Mouse (Mus musculus) layer of hippocampus, postnatal 14 days (tissue): ENCODE results near the gene Slc30a5. TPM values are rescaled to one million over a fixed set of nuclear protein-coding genes. Genes with fewer than 3 reads are reported as not detected.
A peak's percentile ranks its signal among the peaks of the same experiment; 100 is the strongest.
"Not testable (repeated sequence)": the region's sequence is repeated elsewhere in the genome, so short reads cannot be mapped to it uniquely, and the experiment has no call there.

Source experiments
- DNase-seq, 2 experiments: peaks; one replicate each; pipeline ENCODE4 v3.0.0; 2021 to 2022; ENCODE audit warnings: low spot score in 2 of 2, mixed read lengths in 1 of 2
- long read RNA-seq, 2 experiments: library from polyadenylated mRNA; stranded (forward); transcript quantifications; one replicate each; pipeline ENCODE4 v2.0.0; 2021
- total RNA-seq, 2 experiments: library from RNA; stranded (reverse); gene quantifications; 2 replicates each; pipeline ENCODE4 v1.2.3; 2021

Slc30a5 gene
- total RNA-seq, result 10 to 100 TPM; 35.3 to 37.4 TPM
- long read RNA-seq, experiment 1, transcript Slc30a5-201 (16 exons, 3,179 nt), result major isoform, 20 of 30 reads
- long read RNA-seq, experiment 1, partial matches to known transcripts, result 1 of 30 reads
- long read RNA-seq, experiment 1, other reads (novel, unspliced or antisense), result 8 of 30 reads
- long read RNA-seq, experiment 2, transcript Slc30a5-201 (16 exons, 3,179 nt), result major isoform, 35 of 50 reads
- long read RNA-seq, experiment 2, partial matches to known transcripts, result 2 of 50 reads
- long read RNA-seq, experiment 2, other reads (novel, unspliced or antisense), result 11 of 50 reads

DNA sequence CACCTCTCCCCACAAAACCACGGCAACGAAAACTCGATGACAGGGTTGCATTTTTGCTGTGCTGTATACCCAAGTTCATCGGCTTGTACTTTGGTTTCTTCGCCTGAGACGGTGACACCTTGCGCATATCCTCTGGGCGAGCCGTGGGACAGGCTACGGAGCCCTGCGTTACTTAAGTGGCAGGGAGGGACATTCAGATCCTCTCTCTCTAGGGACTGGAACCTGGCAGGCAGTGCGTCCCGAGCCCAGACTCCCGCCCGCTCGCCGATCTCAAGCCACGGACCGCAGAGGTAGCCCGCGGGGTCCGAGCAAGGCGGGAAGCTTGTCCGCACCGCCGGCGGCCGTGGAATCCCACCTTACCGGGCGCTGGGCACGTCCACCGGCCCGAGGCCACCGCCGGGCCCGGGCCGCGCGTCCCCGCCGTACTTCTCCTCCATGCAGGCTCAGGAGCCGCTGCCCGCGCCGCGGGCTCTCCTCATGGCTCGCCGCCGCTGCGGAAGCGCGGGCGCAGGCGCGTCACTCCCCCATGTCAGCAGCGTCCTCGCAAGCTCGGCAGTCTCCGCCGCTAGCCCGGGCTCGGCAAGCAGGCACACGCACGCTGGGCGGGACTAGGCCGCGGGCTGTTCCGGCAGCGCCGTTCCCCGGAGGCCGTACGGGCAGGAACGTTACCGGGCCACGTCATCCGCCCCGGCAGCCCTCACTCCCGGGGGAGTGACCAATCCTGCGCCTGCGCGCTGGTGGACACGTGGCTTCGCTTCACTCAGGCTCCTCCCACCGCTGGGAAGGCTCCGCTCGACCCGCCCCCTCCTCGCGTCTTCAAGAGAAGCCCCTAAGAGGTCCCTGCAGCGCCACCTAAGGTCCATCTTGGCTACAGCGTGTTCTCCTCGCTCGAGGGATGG, at the start of gene Slc30a5:
Gene Slc30a5 (minus strand): TSS at position 687 of the 899 bp plus-strand sequence.
- peak; percentile 98 to 99 for DNase-seq

DNA sequence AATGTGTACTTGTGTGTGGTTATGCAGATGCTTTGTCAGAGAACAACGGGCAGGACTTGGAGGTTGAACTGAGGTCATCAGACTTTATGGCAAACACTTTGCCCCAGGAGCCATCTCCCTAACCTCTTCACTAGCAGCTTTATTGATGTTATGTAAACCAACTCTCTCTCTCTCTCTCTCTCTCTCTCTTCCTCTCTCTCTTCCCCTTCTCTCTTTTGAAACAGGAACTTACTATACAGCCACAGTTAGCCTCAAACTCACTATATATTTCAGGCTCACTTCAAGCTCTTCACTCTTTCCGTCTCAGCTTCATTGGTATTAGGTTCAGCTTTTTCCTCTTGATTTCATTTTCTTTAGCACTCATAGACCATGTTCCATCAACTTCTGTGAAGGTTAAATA, 48.7 kb upstream of the Slc30a5 start:
- no peak for DNase-seq

DNA sequence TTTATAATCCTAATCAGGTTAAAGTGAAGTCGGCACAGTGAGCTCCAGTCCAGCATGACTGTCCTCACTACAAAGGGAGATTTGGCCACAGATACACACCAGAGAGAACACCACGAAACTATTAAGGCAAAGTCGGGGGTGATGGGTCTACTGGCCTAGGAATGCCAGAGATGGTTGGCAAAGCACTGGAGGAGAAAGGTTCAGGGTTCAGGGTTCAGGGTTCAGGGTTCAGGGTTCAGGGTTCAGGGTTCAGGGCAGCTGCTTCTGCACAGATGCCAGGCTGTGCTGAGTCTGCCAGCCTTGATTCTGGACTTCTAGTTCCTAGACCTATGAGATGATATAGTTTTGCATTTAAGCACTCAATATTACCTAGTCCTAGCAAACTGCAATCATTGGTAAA, 46.6 kb upstream of the Slc30a5 start:
- no peak for DNase-seq

DNA sequence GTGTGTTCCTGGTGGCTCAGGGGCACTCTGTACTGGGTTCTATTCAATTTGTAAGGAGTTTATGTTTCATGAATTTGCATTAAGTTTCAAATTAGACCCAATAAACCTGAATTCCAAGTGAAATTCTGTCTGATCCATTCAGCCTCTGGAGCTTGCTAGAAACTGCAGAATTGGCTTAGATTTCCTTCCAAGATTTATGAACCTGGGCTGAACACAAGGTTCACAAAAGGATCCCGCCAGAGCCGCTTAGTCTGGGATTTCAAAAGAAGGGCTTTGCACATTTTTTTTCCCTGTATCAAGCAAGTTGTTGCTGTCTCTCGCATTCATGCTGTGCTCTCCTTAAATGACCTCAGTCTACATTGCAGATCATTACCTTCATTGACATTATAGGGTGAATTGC, 46.1 kb upstream of the Slc30a5 start:
- no peak for DNase-seq

DNA sequence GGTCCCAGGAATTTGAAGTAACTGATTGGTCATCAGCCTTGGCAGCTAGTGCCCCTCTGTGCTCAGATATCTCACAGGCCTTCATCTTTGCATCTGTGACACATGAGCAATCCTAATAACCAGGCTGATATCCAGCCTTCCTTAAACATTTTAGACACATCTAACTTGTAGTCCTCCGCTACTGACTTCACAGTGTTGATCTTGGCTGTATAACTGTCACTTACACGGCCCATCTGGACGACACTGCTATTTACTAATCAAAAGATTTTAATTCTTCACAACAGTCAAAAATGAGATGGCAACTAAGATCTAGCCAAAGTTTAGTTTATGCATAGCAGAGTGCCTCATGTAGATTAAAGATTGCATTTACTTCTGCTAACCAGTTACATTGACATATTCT, 45.0 kb upstream of the Slc30a5 start:
- DNase-seq, result no peak

DNA sequence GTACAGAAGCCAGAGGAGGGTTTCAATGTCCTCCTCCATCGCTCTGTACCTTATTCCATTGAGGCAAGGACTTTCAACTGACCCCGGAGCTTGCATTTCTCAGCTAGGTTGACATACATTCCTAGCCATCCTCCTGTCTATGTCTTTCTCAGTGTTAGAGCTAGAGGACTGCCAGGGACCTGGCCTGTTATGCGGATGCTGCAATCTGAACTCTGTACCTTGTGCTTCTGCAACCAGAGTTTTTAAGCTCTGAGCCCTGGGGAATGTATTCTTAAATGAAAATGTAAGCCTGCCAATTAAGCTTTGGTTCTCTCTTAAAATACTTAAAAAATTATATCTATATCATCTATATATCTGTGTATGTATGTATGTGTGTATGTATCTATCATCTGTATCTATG, 44.5 kb upstream of the Slc30a5 start:
- DNase-seq, result no peak

DNA sequence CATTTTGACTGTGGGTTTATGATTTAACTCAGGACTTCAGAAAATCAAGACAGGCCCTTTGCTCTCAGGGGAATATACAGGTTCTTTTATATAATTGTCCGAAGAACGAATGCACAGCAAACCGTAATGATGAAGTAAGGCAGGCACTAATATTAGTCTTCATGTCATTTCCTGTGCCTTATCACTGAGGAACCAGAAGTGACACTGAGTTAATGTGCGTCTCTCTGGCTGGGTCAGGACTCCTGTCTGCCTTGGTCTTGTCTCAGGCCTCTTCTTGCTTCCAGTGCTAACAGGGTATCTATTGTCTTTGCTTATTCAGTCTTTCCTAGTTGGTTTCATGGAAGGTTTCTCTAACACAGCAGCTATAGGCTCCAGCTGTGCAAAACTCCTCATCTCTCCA, 41.9 kb upstream of the Slc30a5 start:
- DNase-seq, result no peak

DNA sequence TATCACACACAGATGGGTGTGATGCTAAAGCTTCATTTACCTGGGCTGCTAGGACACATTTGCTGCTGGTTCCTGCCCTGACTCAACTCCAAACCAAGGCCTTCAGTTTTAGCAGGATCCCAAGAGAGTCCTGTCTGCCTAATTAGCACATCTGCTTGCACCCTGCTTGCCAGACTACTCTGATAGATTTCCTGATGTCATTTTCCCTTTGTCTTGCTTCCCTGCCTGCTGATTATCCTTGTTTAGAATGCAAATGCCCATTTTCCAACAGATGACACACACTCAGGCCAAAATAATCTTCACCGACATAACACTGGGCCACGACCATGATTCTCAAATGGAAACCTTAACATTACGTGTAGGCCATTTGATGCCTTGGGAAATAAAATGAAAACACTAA, 41.4 kb upstream of the Slc30a5 start:
- no peak for DNase-seq

DNA sequence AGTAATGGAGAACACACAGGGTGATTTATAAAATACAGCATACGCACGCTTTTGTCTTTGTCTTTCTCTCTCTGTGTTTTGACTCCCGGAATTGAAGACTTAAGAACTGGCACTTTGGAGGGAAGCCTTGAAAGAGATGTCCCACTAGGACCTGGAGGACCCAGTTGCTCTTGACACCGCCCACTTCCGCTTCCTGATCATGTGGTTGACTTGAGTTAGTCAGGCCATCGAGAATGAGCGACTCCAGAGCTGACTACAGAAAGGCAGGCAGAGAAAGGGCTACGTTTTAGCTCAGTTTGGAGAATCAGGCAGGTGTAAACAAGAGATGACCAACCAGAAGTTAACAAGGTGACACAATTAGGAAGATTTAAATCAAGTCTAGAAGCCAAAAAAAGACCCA, 40.3 kb upstream of the Slc30a5 start:
- no peak for DNase-seq

DNA sequence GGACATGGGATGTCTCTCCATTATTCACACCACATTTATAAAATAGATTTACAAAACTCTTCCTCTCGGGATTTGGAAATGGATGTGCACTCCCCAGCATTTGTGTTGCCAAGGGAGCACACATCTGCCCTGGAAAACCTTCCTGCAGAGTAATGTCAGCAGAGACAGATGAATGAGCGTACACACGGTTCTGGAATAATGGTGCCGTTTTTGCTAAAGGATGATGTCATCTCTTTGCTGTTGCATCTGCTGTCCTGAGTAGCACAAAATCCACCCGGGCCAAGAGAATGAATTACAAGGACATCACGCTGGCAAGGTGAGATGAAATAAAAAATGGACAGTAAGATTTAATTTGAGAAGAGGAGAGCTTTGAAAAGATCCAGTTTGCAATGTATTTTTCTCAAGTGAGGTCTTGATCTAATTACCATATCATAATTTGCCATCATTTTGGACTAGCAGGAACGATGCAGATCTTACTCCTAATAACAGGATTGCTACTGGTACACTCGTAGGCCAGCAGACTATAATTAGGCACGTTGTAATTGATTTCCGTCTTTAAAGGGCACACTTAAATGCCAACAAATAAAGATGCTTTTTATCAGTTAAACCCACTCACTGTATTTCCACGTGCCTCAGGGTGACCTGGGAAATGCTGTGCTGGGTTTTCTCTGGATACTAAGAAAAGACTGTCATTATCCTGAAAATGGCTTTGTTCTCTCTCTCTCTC, 38.4 kb upstream of the Slc30a5 start:
- DNase-seq, result no peak

DNA sequence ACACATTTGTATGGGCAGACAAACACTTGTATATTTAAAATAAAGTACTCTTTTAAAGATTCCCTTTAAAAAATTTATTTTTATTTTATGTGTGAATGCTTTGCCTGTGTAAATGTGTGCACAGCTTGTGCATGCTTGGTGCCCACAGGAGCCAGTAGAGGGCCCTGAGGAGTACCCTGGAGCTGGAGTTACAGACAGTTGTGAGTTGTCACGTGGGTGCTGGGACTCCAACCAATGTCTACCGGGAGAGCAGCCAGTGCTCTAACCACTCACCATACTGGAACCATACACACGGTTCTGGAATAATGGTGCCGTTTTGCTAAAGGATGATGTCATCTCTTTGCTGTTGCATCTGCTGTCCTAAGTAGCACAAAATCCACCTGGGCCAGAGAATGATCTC, 36.6 kb upstream of the Slc30a5 start:
- DNase-seq, result no peak

DNA sequence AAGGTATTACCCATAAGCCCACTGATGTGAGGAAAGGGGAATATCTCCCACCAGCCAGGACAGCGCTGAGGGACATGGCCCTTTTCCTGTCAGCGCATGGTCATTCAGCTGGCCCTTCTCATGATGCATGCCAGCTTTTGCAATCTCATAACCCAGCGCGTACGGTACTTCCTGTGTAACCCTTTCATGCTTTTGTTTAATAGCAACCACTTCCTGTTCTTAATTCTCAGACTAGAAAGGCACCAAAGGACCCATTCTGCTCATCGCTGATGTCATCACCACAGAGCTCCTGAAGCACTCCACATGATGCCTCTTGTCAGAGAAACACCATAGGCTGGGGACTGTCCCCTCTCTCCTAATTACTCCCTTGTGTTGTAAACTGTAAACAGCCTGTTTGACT, 33.1 kb upstream of the Slc30a5 start:
- no peak for DNase-seq

DNA sequence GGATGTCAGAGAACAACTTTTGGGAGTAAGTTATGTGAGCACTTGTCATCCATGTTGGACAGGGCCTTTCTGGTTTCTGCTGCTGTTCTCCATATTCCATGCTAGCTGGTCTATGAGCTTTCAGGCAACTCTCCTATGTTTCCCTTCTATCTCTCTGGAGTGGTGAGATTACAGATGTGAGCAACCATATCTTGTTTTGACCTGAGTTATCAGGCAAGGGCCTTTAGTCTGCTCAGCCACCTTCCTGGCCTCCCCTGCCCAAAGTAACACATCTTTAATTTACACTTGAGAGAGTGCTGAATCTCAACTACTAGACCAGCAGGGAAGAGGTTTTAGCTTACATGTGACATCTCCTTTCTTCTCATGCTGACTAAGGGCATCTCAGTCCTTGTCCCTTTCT, 32.5 kb upstream of the Slc30a5 start:
- no peak for DNase-seq

DNA sequence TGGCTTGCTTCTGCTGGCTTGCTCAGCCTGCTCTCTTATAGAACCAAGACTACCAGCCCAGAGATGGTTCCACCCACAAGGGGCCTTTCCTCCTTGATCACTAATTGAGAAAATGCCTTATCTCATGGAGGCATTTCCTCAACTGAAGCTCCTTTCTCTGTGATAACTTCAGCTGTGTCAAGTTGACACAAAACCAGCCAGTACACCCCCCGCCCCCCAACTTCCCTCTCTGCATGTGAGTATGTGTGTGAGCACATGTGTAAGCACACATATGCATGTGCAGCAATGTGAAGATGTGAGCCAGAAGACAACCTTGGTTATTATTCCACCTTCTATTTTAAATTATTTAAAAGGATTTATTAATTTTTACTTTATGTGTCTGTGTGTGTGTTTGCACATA, 30.7 kb upstream of the Slc30a5 start:
- DNase-seq, result not testable (repeated sequence)

DNA sequence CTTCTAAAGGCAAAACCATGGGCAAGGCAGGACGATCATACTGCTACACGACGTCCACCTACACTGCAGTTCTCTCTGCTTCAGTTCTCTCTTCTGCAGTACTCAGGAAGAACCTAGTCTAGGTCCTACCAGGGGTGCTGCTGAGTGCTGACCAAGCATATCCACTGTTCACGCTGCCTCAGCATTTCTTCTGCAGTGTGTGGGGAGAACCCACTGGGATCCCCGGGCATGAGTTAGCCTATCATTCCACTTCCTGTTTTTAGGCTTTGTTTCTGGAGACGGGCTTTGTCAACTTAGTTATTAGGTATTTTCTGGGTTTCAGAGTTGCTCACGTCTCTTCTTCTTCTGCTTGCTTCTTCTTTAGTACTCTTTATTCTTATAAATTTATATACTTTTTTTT, 25.9 kb upstream of the Slc30a5 start:
- no peak for DNase-seq

DNA sequence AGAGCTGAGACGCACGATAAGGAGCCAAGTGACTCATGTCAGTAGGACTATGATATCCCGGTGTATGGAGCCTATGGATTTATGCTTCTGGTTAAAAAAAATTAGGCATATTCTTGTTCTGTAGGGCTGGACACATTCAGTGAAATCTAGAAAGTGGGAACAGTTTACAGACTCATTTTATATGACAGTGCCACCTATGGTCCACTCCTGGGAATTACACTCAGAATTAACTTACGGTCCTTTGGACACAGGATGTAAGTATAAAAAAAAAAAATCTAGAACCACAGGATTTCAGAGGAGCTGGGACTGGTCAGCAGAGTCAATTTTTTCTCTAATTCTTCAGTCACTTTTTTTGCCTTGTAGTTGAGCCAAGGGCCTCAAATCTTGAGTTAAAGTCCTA, 20.9 kb upstream of the Slc30a5 start:
- DNase-seq, result no peak

DNA sequence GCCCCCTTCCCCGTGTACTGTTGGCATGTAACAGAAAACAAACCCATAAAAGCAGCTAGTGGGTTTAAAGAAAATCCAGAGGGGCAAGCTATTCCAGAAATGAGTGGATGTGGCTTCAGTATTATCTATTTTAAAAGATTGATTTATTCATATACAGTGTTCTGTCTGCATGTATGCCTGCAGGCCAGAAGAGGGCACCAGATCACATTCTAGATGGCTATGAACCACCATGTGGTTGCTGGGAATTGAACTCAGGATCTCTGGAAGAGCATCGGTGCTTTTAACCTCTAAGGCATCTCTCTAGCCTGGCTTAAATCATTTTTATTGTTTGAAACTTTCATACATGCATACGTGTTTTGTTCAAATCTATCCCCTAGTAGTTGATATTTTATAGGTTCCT, 19.9 kb upstream of the Slc30a5 start:
- no peak for DNase-seq

DNA sequence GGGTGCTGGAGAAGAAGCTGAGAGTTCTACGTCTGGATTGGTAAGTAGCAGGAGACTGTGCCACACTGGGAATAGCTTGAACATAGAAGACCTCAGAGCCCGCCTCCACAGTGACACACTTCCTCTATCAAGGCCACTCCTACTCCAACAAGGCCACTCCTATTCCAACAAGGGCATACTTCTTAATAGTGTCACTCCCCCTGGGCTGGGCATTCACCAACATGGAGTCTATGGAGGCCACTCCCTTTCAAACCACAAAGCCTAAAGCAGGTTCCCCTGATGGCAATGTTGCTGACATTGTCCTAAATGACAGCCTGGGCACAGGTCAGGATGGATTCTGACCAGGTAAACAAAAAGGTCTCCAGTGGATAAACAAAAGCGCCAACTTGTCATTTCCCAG, 15.9 kb upstream of the Slc30a5 start:
- no peak for DNase-seq

DNA sequence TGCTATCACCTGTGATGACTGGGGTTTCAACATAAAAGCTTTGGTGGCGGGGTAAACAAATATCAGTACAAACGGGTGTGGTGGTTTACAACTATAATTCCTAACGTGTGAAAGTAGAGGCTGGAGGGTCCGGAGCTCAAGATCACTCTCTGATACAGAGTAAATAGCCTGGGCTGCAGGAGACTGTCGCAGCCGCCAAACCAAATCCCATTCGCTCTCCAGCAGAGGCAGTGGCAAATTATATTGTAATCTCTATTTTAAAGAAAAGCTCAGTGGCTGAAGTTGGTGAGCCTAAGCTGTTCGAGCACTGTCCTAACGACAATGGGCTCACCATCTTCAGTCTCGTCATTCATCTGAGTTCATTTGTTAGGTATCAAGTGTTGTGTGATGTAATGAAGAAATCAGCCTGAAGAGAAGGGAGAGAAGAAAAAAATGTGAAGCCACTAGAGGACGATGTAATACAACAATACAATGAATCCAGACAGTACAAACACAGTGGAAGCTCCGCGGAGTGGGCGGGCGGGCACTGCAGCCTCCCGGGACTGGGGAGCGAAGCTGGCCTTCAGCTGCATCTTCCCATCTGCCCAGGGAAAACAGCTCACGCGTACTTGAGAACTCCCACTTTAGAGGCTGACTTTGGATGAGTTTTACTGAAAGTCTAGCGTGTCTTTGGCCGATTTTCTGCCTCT, 13.8 kb upstream of the Slc30a5 start:
- DNase-seq, result peak; percentile 50 to 63

DNA sequence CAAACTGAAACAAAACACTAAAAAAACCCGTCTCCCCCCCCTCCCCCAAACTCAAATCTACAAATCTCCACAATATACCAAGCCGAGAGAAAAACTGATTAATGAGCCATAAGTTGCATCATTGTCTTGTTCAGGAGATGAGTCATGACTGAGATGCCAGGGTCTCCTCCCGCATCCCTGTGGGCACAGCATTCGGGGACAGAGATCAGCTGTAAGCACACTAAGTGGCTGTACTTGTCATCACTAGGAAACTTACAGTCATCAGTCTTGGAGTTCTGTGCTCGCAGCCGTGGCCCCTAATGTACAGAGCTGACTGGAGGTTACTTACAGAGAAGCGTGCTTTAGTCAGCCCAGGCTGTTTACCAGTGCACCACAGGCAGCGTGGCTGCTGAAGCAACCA, 13.0 kb upstream of the Slc30a5 start:
- no peak for DNase-seq

DNA sequence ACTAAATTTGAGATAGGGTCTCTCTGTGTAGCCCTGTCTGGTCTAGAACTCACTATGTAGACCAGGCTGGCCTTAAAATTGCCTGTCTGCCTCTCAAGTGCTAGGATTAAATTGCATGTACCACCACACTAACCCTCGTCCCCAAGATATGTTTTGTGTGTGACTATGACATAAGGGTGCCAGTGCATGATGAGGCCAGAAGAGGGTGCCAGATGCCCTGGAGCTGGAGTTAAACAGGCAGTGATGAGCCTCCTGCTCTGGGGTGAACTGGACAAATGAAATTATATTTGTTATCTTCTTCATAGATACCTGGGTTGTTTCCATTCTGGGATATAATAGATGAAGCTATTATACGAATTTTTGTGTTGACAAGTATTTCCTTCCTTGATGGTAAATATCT, 10.7 kb upstream of the Slc30a5 start:
- DNase-seq, result no peak
